Mouse (Mus musculus) neutrophil, adult 65 days (primary cell): ENCODE measurements around the gene Tbpl1. TPM values are rescaled to one million over a fixed set of nuclear protein-coding genes. Genes with fewer than 3 reads are reported as not detected.

ENCODE experiments used
- total RNA-seq: library from RNA; stranded (reverse); gene quantifications from 2 replicates; pipeline ENCODE4 v1.2.4, GENCODE M21; 2023

Gene Tbpl1
- 42.2 and 50.8 TPM in 2 replicates for total RNA-seq

DNA sequence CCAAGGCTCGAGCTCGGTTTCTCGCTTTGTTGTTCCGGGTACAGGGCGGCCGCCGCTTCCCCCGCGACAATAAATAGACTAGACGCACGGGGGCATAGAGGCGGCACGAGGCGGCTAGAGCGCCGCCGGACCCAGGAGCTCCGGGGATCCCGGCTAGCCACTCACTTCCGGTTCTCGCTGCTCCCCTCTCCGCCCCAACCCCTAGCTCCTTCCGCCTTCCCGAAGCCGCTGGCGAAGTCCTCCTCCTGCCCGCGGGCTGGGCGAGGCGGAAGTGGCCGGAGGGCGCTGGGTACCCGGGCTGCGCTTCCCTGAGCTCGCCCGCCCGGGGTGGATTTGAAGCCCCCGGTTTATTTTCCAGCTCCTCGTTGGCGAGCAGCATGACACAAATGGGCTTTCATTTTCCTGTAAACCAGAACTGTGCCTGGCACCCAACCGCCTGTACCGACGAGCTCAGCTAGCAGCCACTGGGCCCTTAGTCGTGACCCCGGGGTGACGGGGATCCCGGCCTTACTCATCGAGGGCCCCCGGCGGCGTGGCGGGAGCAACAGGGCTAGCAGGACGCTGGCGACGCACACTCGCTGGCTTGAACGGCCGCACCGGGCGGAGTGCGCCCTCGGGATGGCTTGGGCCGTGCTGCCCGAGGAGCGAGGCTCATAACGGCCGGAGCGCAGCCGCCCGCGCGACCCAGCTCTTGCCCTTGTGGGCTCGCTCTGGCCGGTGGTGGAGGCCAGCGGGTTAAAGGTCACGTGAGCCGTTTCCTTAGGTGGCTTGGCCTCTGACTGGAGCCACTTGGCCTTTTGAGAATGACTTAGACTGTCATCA, at the start of gene Tbpl1:
TSS of gene Tbpl1 (minus strand) at position 667 of the 822 bp plus-strand sequence.

Other genes with a start within 250 kb of the Tbpl1 start
- not detected in 2 replicates for gene Slc2a12, start 86.9 kb downstream of the Tbpl1 start, total RNA-seq
- gene Tcf21, start 88.2 kb upstream of the Tbpl1 start, total RNA-seq: not detected in 2 replicates